Comparison of ENCODE assay signal across 12 mouse cellular contexts in the genomic region with DNA sequence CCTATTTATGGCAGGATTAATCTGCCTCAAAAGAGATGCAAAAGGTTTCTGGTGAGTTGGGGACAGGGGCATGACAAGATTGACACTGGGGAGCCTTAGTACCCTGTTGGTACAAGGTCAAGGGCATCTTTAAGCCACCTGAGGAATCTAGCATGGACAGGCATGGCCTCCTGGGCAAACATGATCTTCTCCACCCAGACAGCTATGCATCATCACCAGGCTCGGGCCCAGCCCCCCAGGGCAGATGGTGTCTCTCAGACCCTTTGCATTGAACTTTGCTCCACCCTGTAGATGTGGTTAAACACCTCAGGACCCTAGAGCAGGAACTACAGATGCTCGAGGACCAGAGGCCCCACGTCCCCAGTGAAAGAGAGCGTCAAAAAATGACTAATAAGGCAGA. TPM values are rescaled to one million over a fixed set of nuclear protein-coding genes. Genes with fewer than 3 reads are reported as not detected.
DNase-seq lines count a peak whose midpoint lies in the region; ATAC-seq and TF ChIP-seq lines count a peak whose summit lies in the region.
"Had no signal": no experiment of that assay in that cellular context is flagged by ENCODE, and none has a peak within 500 bp of the region (broad histone marks: within the 10 kb centered on the region; RNA-seq: fewer than 3 reads in every experiment).

Gene Mgst2 (plus strand): TSS at position 301 of the 400 bp plus-strand sequence.

- H3K9ac ChIP-seq in embryonic facial prominence, embryonic 15.5 days: no peak within 1 kb of the TSS
- peak within 1 kb of the TSS; percentile 82 for H3K9ac ChIP-seq in CH12.LX (ENCODE audit: insufficient read depth, low read depth)
- no peak within 1 kb of the TSS for H3K9ac ChIP-seq in midbrain, embryonic 15.5 days
- no peak within 1 kb of the TSS for H3K9ac ChIP-seq in forebrain, postnatal 0 days
- H3K9ac ChIP-seq: embryonic facial prominence, embryonic 12.5 days; hindbrain, embryonic 15.5 days had no signal

- 0 out of 2 replicates have a peak, but pooled peaks have one; percentile 7 for TF ChIP-seq EP300 in CH12.LX (IDR thresholded peaks at IDR 0.05; ENCODE audit: low read length)

- no peak for TF ChIP-seq CTCF in CH12.LX (conservative IDR thresholded peaks at IDR 0.05 in 1 of 2, IDR thresholded peaks at IDR 0.05 in 1 of 2; ENCODE audit: low read depth in 2 of 2, low read length in 2 of 2)
- no peak for TF ChIP-seq CTCF in forebrain, postnatal 0 days (IDR thresholded peaks at IDR 0.05; ENCODE audit: low read depth)

- H3K4me1 ChIP-seq in embryonic facial prominence, embryonic 15.5 days: peaks cover 5% of the 10 kb centered on the region; the same call in 1 of the 2 replicates
- H3K4me1 ChIP-seq in embryonic facial prominence, embryonic 10.5 days: peaks cover 23% of the 10 kb centered on the region
- peaks cover 20 to 48% of the 10 kb centered on the region in 2 experiments for H3K4me1 ChIP-seq in CH12.LX (ENCODE audit: control insufficient read depth in 1 of 2, insufficient read depth in 2 of 2)
- H3K4me1 ChIP-seq in midbrain, embryonic 15.5 days: no peaks in the 10 kb centered on the region
- no peaks in the 10 kb centered on the region for H3K4me1 ChIP-seq in forebrain, postnatal 0 days (ENCODE audit: insufficient read depth)
- H3K4me1 ChIP-seq: hindbrain, embryonic 15.5 days had no signal

- no peak within 1 kb of the TSS for H3K4me2 ChIP-seq in embryonic facial prominence, embryonic 15.5 days (replicated peaks)
- H3K4me2 ChIP-seq in CH12.LX (ENCODE audit: insufficient read depth, low read depth, poor library complexity, severe bottlenecking): peak within 1 kb of the TSS; percentile 95
- H3K4me2 ChIP-seq in midbrain, embryonic 15.5 days: no peak within 1 kb of the TSS
- no peak within 1 kb of the TSS for H3K4me2 ChIP-seq in forebrain, postnatal 0 days (ENCODE audit: low read depth)
- H3K4me2 ChIP-seq: embryonic facial prominence, embryonic 12.5 days; hindbrain, embryonic 15.5 days had no signal

- ATAC-seq in embryonic facial prominence, embryonic 15.5 days (ENCODE audit: insufficient number of reproducible peaks, low FRiP score, low TSS enrichment, low read depth): no peak
- no peak for ATAC-seq in erythroid progenitor cell, adult 5-6 weeks (replicated peaks; ENCODE audit: low FRiP score, poor library complexity, severe bottlenecking)
- ATAC-seq in megakaryocyte, adult 5-6 weeks (ENCODE audit: poor library complexity, severe bottlenecking): no peak
- ATAC-seq in midbrain, embryonic 15.5 days (replicated peaks): no peak
- no peak for ATAC-seq in forebrain, postnatal 0 days

- H3K27me3 ChIP-seq in embryonic facial prominence, embryonic 15.5 days: no peaks in the 10 kb centered on the region
- H3K27me3 ChIP-seq in embryonic facial prominence, embryonic 10.5 days (replicated peaks; ENCODE audit: low read depth, poor library complexity, severe bottlenecking): no peaks in the 10 kb centered on the region
- no peaks in the 10 kb centered on the region for H3K27me3 ChIP-seq in CH12.LX (replicated peaks)
- H3K27me3 ChIP-seq in midbrain, embryonic 15.5 days (replicated peaks): no peaks in the 10 kb centered on the region
- no peaks in the 10 kb centered on the region for H3K27me3 ChIP-seq in forebrain, postnatal 0 days (ENCODE audit: insufficient read depth, low read length)
- H3K27me3 ChIP-seq: embryonic facial prominence, embryonic 12.5 days; hindbrain, embryonic 15.5 days had no signal

- peak within 1 kb of the TSS; percentile 51; the same call in 1 of the 2 replicates for H3K27ac ChIP-seq in embryonic facial prominence, embryonic 15.5 days (replicated peaks)
- no peak within 1 kb of the TSS for H3K27ac ChIP-seq in embryonic facial prominence, embryonic 10.5 days (replicated peaks)
- peak within 1 kb of the TSS; percentile 68 for H3K27ac ChIP-seq in CH12.LX (ENCODE audit: insufficient read depth, low read depth)
- no peak within 1 kb of the TSS for H3K27ac ChIP-seq in midbrain, embryonic 15.5 days
- no peak within 1 kb of the TSS for H3K27ac ChIP-seq in forebrain, postnatal 0 days (ENCODE audit: low read depth, low read length)
- H3K27ac ChIP-seq: embryonic facial prominence, embryonic 12.5 days; hindbrain, embryonic 15.5 days had no signal

- dilution Hi-C loops in CH12.LX (cut with MboI; ENCODE audit: extremely low pct_ligation_motif_present, extremely low pct_unique_long_range_greater_than_20kb, low sequenced_read_pairs): no loop called here

- peaks cover 2% of the 10 kb centered on the region; the same call in 1 of the 2 replicates for H3K79me2 ChIP-seq in CH12.LX (replicated peaks; ENCODE audit: control insufficient read depth, extremely low read depth, insufficient read depth, poor library complexity, severe bottlenecking)

- H3K9me3 ChIP-seq in embryonic facial prominence, embryonic 15.5 days (replicated peaks): no peaks in the 10 kb centered on the region
- H3K9me3 ChIP-seq in embryonic facial prominence, embryonic 10.5 days: no peaks in the 10 kb centered on the region
- no peaks in the 10 kb centered on the region for H3K9me3 ChIP-seq in CH12.LX (replicated peaks; ENCODE audit: low read length)
- no peaks in the 10 kb centered on the region for H3K9me3 ChIP-seq in midbrain, embryonic 15.5 days
- no peaks in the 10 kb centered on the region for H3K9me3 ChIP-seq in forebrain, postnatal 0 days (ENCODE audit: low read length)
- H3K9me3 ChIP-seq: embryonic facial prominence, embryonic 12.5 days; hindbrain, embryonic 15.5 days had no signal

- H3K36me3 ChIP-seq in embryonic facial prominence, embryonic 15.5 days: no peaks in the 10 kb centered on the region
- no peaks in the 10 kb centered on the region for H3K36me3 ChIP-seq in embryonic facial prominence, embryonic 10.5 days (replicated peaks)
- H3K36me3 ChIP-seq in CH12.LX (replicated peaks in 1 of 2; ENCODE audit: control insufficient read depth in 1 of 2, insufficient read depth in 1 of 2, low read length in 1 of 2): peaks cover 3 to 9% of the 10 kb centered on the region in 2 experiments
- H3K36me3 ChIP-seq in midbrain, embryonic 15.5 days (replicated peaks): no peaks in the 10 kb centered on the region
- H3K36me3 ChIP-seq in forebrain, postnatal 0 days (ENCODE audit: insufficient read depth): no peaks in the 10 kb centered on the region
- H3K36me3 ChIP-seq: embryonic facial prominence, embryonic 12.5 days; hindbrain, embryonic 15.5 days had no signal

- peak; percentile 33; the same call in 1 of the 2 replicates for TF ChIP-seq POLR2A in CH12.LX (IDR thresholded peaks at IDR 0.05; ENCODE audit: low read depth, low read length)

- H3K4me3 ChIP-seq in embryonic facial prominence, embryonic 15.5 days (replicated peaks): no peak within 1 kb of the TSS
- H3K4me3 ChIP-seq in embryonic facial prominence, embryonic 10.5 days: no peak within 1 kb of the TSS
- peak within 1 kb of the TSS; percentile 46 to 66 (median 65) for H3K4me3 ChIP-seq in CH12.LX (replicated peaks in 1 of 3; ENCODE audit: low read depth in 2 of 3, low read length in 2 of 3, poor library complexity in 1 of 3)
- H3K4me3 ChIP-seq in midbrain, embryonic 15.5 days: no peak within 1 kb of the TSS
- H3K4me3 ChIP-seq in forebrain, postnatal 0 days (ENCODE audit: low read depth, low read length): no peak within 1 kb of the TSS
- H3K4me3 ChIP-seq: embryonic facial prominence, embryonic 12.5 days; hindbrain, embryonic 15.5 days had no signal

- TF ChIP-seq RAD21 in CH12.LX (IDR thresholded peaks at IDR 0.05; ENCODE audit: low read depth, low read length): no peak

- in situ Hi-C loops in CH12.LX (cut with MboI; ENCODE audit: low pct_ligation_motif_present, low pct_unique_long_range_greater_than_20kb, low sequenced_read_pairs): no loop called here

- no peak for DNase-seq in embryonic facial prominence, embryonic 10.5 days (ENCODE audit: low spot score)
- peak; percentile 76 for DNase-seq in CH12.LX (ENCODE audit: extremely low read depth)
- no peak for DNase-seq in forebrain, postnatal 0 days
- no peak for DNase-seq in right cerebral cortex, postnatal 10 days (ENCODE audit: low spot score in 2 of 2)
- DNase-seq: right cerebral cortex, postnatal 14 days had no signal

- WGBS in embryonic facial prominence, embryonic 15.5 days: 56% methylated on average over 4 of the region's 4 CpGs
- WGBS in embryonic facial prominence, embryonic 10.5 days: 73% methylated on average over 4 of the region's 4 CpGs
- WGBS in midbrain, embryonic 15.5 days: 66% methylated on average over 4 of the region's 4 CpGs
- WGBS in forebrain, postnatal 0 days: 75% methylated on average over 4 of the region's 4 CpGs

TF ChIP-seq in CH12.LX, 34 proteins besides CTCF, POLR2A, EP300 and RAD21 (continues in another document):
- no peak for TF ChIP-seq HCFC1 (IDR thresholded peaks at IDR 0.05; ENCODE audit: low read depth, low read length)
- TF ChIP-seq ZKSCAN1 (IDR thresholded peaks at IDR 0.05; ENCODE audit: borderline replicate concordance, low read depth, low read length): no peak
- TF ChIP-seq NELFE (IDR thresholded peaks at IDR 0.05; ENCODE audit: low read depth, low read length): no peak
- TF ChIP-seq KAT2A (IDR thresholded peaks at IDR 0.05; ENCODE audit: insufficient replicate concordance, low read length): no peak
- TF ChIP-seq ETS1 (conservative IDR thresholded peaks at IDR 0.05; ENCODE audit: low read depth, low read length): no peak
- no peak for TF ChIP-seq NRF1 (IDR thresholded peaks at IDR 0.05; ENCODE audit: low read depth, low read length)
- TF ChIP-seq SMC3 (IDR thresholded peaks at IDR 0.05; ENCODE audit: low read depth, low read length): no peak
- no peak for TF ChIP-seq SIN3A (IDR thresholded peaks at IDR 0.05; ENCODE audit: low read length)
- TF ChIP-seq E2F4 (IDR thresholded peaks at IDR 0.05; ENCODE audit: insufficient replicate concordance, low read depth, low read length): no peak
- no peak for TF ChIP-seq MEF2A (IDR thresholded peaks at IDR 0.05; ENCODE audit: borderline replicate concordance, low read depth, low read length)
- TF ChIP-seq JUN (IDR thresholded peaks at IDR 0.05; ENCODE audit: insufficient read depth, low read depth, low read length): no peak

RNA-seq across cellular contexts. Expression of gene Mgst2, which starts in this region (rescaled TPM):
- 15.4 and 17.9 TPM in 2 replicates for polyA plus RNA-seq in embryonic facial prominence, embryonic 15.5 days (2015; fragmentation: Nextera tagmentation; extraction: Ambion mirVana)
- polyA plus RNA-seq in embryonic facial prominence, embryonic 10.5 days (2016; fragmentation: Nextera tagmentation; extraction: Ambion mirVana): 0.61 and 0.74 TPM in 2 replicates
- total RNA-seq in CH12.LX (2012; rRNA removed) (48.8 and 51.4 TPM in 2 replicates), CH12.LX (2014; rRNA removed) (62.7 and 76.0 TPM in 2 replicates)
- polyA plus RNA-seq in CH12.LX (2012; ENCODE audit: insufficient read length, low read depth): 131 and 147 TPM in 2 replicates
- 19.3 and 31.0 TPM in 2 replicates for total RNA-seq in erythroid progenitor cell, adult 5-6 weeks (2015; ENCODE audit: low replicate concordance)
- total RNA-seq in erythroid progenitor cell, adult 5-6 weeks (2017; ENCODE audit: low replicate concordance): 14.5 and 33.0 TPM in 2 replicates
- 66.9 and 85.5 TPM in 2 replicates for total RNA-seq in megakaryocyte, adult 5-6 weeks (2015)
- total RNA-seq in megakaryocyte, adult 5-6 weeks (2017): 38.3 and 40.8 TPM in 2 replicates
- polyA plus RNA-seq in midbrain, embryonic 15.5 days (2015; fragmentation: Nextera tagmentation; extraction: Ambion mirVana): 0.48 and 0.57 TPM in 2 replicates
- 0.54 TPM in 1 of 2 replicates, not detected in the other for total RNA-seq in forebrain, postnatal 0 days (2014; rRNA removed)
- polyA plus RNA-seq in forebrain, postnatal 0 days (2015; fragmentation: Nextera tagmentation; extraction: Ambion mirVana): 0.83 and 0.94 TPM in 2 replicates
- total RNA-seq: liver, adult 2 months had no signal

Comparison
In these comparisons a context has a peak if more than half of its experiments do, and no peak if none do; other contexts are left out.
1. RNA of gene Mgst2 (total RNA-seq): 48.8 to 76.0 TPM in CH12.LX, 38.3 to 85.5 TPM in megakaryocyte, adult 5-6 weeks and 14.5 to 33.0 TPM in erythroid progenitor cell, adult 5-6 weeks; 0.54 TPM in forebrain, postnatal 0 days; every median in the first group is over 10 times any median in the second.
2. H3K27ac ChIP-seq: peak in embryonic facial prominence, embryonic 15.5 days (single experiment) and CH12.LX (single experiment); none in embryonic facial prominence, embryonic 10.5 days (single experiment), midbrain, embryonic 15.5 days (single experiment) and forebrain, postnatal 0 days (single experiment).
3. H3K4me3 ChIP-seq: peak in CH12.LX (3 of 3); none in embryonic facial prominence, embryonic 15.5 days (single experiment), embryonic facial prominence, embryonic 10.5 days (single experiment), midbrain, embryonic 15.5 days (single experiment) and forebrain, postnatal 0 days (single experiment).